8 mouse cellular contexts compared by ENCODE assay signal in the genomic region with DNA sequence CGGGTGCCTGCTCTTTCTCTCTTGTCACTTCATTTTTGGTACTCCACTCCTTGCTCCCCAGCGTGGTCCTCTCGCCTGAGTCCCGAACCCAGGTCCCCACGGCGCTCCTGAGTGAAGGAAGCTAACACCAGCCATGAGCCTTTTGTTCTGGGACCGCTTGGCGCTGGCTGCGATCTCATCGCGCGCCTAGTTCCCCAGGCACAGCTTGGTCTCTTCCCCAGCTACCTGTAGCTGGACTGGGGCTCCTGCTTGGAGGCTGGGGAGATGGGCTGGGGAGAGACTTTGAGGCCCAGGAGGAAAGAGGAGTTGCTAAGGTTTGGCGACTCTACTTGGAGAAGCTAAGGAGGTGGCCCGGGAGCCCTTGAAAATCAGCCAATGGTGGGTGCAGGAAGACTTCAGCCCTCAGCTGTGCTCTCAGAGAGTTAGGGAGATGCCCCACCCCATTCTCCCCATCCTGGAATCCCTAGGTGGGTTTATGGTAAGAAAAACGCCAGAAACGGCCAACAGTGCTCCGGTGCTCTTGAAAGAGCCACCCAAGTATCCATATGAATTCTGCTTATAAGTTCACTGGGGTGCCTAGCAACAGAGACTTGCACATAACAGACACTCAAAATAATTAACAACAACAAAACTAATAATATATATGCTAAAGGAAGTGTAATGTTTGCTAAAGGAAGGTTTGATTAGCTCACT. TPM values are rescaled to one million over a fixed set of nuclear protein-coding genes. Genes with fewer than 3 reads are reported as not detected.
DNase-seq lines count a peak whose midpoint lies in the region; ATAC-seq and TF ChIP-seq lines count a peak whose summit lies in the region.

No protein-coding gene starts in this region.

- peak overlapping the region; percentile 67; the same call in 1 of the 2 replicates for H3K4me3 ChIP-seq in spleen, adult 2 months (ENCODE audit: extremely low read depth, insufficient read depth, insufficient read length)
- peak overlapping the region; percentile 44 for H3K4me3 ChIP-seq in liver, embryonic 15.5 days (replicated peaks)

- peaks cover 18% of the 10 kb centered on the region for H3K4me1 ChIP-seq in spleen, adult 2 months (ENCODE audit: control insufficient read depth, insufficient read depth, insufficient read length)
- no peaks in the 10 kb centered on the region for H3K4me1 ChIP-seq in liver, embryonic 15.5 days (replicated peaks)

- H3K9me3 ChIP-seq in liver, embryonic 15.5 days (replicated peaks), result no peaks in the 10 kb centered on the region

- 0 out of 2 replicates have a peak, but pooled peaks cover 7% of the 10 kb centered on the region for H3K27me3 ChIP-seq in spleen, adult 2 months (ENCODE audit: control insufficient read depth, insufficient read depth, low read length)
- H3K27me3 ChIP-seq in liver, embryonic 15.5 days, result peaks cover 73% of the 10 kb centered on the region

- TF ChIP-seq POLR2A in spleen, adult 2 months (IDR thresholded peaks at IDR 0.05; ENCODE audit: low read depth, low read length), result no peak

- no peaks in the 10 kb centered on the region for H3K36me3 ChIP-seq in spleen, adult 2 months (ENCODE audit: control insufficient read depth, insufficient read depth, low read length)
- no peaks in the 10 kb centered on the region for H3K36me3 ChIP-seq in liver, embryonic 15.5 days (replicated peaks)

- peak; percentile 71 for DNase-seq in cerebellum, adult 9-10 months
- no peak for DNase-seq in cerebellum, postnatal 4 days (ENCODE audit: low spot score in 2 of 2)
- DNase-seq in spleen, adult 2 months (ENCODE audit: low read depth in 1 of 2, low spot score in 2 of 2), result no peak
- no peak for DNase-seq in spleen, adult 12 weeks (ENCODE audit: low spot score)
- no peak for DNase-seq in retina, postnatal 1 day
- DNase-seq in adipocyte (ENCODE audit: low spot score), result no peak
- no peak for DNase-seq in thymus, postnatal 4 days

- TF ChIP-seq CTCF in spleen, adult 2 months (IDR thresholded peaks at IDR 0.05; ENCODE audit: extremely low read depth, insufficient read depth, insufficient read length, insufficient replicate concordance), result no peak

- H3K4me2 ChIP-seq in liver, embryonic 15.5 days, result peak overlapping the region; percentile 64

- 19% methylated on average over 17 of the region's 17 CpGs for WGBS in spleen, adult 2 months
- 10% methylated on average over 17 of the region's 17 CpGs for WGBS in liver, embryonic 15.5 days (ENCODE audit: insufficient replicate concordance)

- no peak overlapping the region for H3K27ac ChIP-seq in spleen, adult 2 months (ENCODE audit: insufficient read depth, low read length)
- H3K27ac ChIP-seq in liver, embryonic 15.5 days (replicated peaks), result no peak overlapping the region

- H3K9ac ChIP-seq in liver, embryonic 15.5 days, result no peak overlapping the region

- ATAC-seq in liver, embryonic 15.5 days (ENCODE audit: insufficient read depth), result no peak

RNA-seq across cellular contexts. Expression of a gene that starts 2.8 kb away (rescaled TPM):
- polyA plus RNA-seq in spleen, adult 2 months (2012; rRNA removed), result 0.11 and 0.13 TPM in 2 replicates
- polyA plus RNA-seq in liver, embryonic 15.5 days (2015; fragmentation: Nextera tagmentation; extraction: Ambion mirVana), result 0.05 TPM in 1 of 2 replicates, not detected in the other

RNA-seq across cellular contexts. Expression of a gene that starts 52.6 kb away (rescaled TPM):
- polyA plus RNA-seq in spleen, adult 2 months (2012; rRNA removed), result 0.54 and 0.81 TPM in 2 replicates
- polyA plus RNA-seq in liver, embryonic 15.5 days (2015; fragmentation: Nextera tagmentation; extraction: Ambion mirVana), result 1.6 and 1.8 TPM in 2 replicates
